In genomic region chr1:183345817-183346195, GRCm38 (mm10) we compare ENCODE assay signal across 8 mouse cellular contexts. TPM values are rescaled to one million over a fixed set of nuclear protein-coding genes. Genes with fewer than 3 reads are reported as not detected.
DNase-seq lines count a peak whose midpoint lies in the region; ATAC-seq and TF ChIP-seq lines count a peak whose summit lies in the region.

No protein-coding gene starts in this region.

- H3K27me3 ChIP-seq in heart, embryonic 14.5 days (ENCODE audit: control insufficient read depth, insufficient read depth, low read length): no peaks in the 10 kb centered on the region
- H3K27me3 ChIP-seq in G1E (ENCODE audit: insufficient read depth, low read length): no peaks in the 10 kb centered on the region
- no peaks in the 10 kb centered on the region for H3K27me3 ChIP-seq in hindbrain, embryonic 10.5 days (ENCODE audit: insufficient read depth, poor library complexity, severe bottlenecking)
- no peaks in the 10 kb centered on the region for H3K27me3 ChIP-seq in midbrain, embryonic 10.5 days (ENCODE audit: low read depth, poor library complexity, severe bottlenecking)

- no peaks in the 10 kb centered on the region for H3K9me3 ChIP-seq in heart, embryonic 14.5 days (ENCODE audit: control insufficient read depth, low read length)
- H3K9me3 ChIP-seq in G1E (replicated peaks): no peaks in the 10 kb centered on the region
- H3K9me3 ChIP-seq in hindbrain, embryonic 10.5 days: no peaks in the 10 kb centered on the region
- H3K9me3 ChIP-seq in midbrain, embryonic 10.5 days (replicated peaks): no peaks in the 10 kb centered on the region

- H3K4me3 ChIP-seq in heart, embryonic 14.5 days (ENCODE audit: control insufficient read depth in 1 of 2, insufficient read depth in 1 of 2, low read depth in 1 of 2, low read length in 2 of 2): peak overlapping the region; percentile 82 to 84
- H3K4me3 ChIP-seq in G1E (ENCODE audit: low read depth, low read length): peak overlapping the region; percentile 98
- H3K4me3 ChIP-seq in hindbrain, embryonic 10.5 days: peak overlapping the region; percentile 98
- peak overlapping the region; percentile 82 for H3K4me3 ChIP-seq in midbrain, embryonic 10.5 days

- peak; percentile 18; the same call in 1 of the 2 replicates for ATAC-seq in heart, embryonic 14.5 days (ENCODE audit: insufficient number of reproducible peaks, insufficient read depth, low FRiP score, low read depth)
- no peak for ATAC-seq in G1E (ENCODE audit: extremely low read depth, insufficient number of reproducible peaks, low FRiP score, poor library complexity, severe bottlenecking)

- TF ChIP-seq CTCF in G1E (IDR thresholded peaks at IDR 0.05; ENCODE audit: low read depth, low read length): no peak

- no peak for DNase-seq in heart, postnatal 25 days (ENCODE audit: low spot score)
- no peak for DNase-seq in G1E (ENCODE audit: low spot score)
- DNase-seq in hindbrain, embryonic 10.5 days (ENCODE audit: low spot score): no peak
- no peak for DNase-seq in midbrain, embryonic 10.5 days (ENCODE audit: low spot score)
- no peak for DNase-seq in T-cell, adult 2 months (ENCODE audit: low spot score)
- DNase-seq in adipocyte (ENCODE audit: low spot score): no peak
- no peak for DNase-seq in layer of hippocampus, adult 18-20 months (ENCODE audit: low spot score in 2 of 2)

- H3K9ac ChIP-seq in heart, embryonic 14.5 days (ENCODE audit: low read length): peak overlapping the region; percentile 87

- H3K4me2 ChIP-seq in heart, embryonic 14.5 days (ENCODE audit: low read length): peak overlapping the region; percentile 75

- H3K27ac ChIP-seq in heart, embryonic 14.5 days (replicated peaks in 1 of 2; ENCODE audit: control insufficient read depth in 1 of 2, insufficient read depth in 1 of 2, low read depth in 2 of 2, low read length in 2 of 2): peak overlapping the region; percentile 53 to 73
- H3K27ac ChIP-seq in hindbrain, embryonic 10.5 days: peak overlapping the region; percentile 90
- peak overlapping the region; percentile 88 for H3K27ac ChIP-seq in midbrain, embryonic 10.5 days (replicated peaks)

- 6% methylated on average over 10 of the region's 10 CpGs for WGBS in heart, embryonic 14.5 days
- 11% methylated on average over 10 of the region's 10 CpGs for WGBS in hindbrain, embryonic 10.5 days
- 11% methylated on average over 10 of the region's 10 CpGs for WGBS in midbrain, embryonic 10.5 days

- H3K36me3 ChIP-seq in heart, embryonic 14.5 days (ENCODE audit: control insufficient read depth, insufficient read depth, low read length): peaks cover 50% of the 10 kb centered on the region
- peaks cover 57% of the 10 kb centered on the region for H3K36me3 ChIP-seq in G1E (replicated peaks)
- H3K36me3 ChIP-seq in hindbrain, embryonic 10.5 days: peaks cover 54% of the 10 kb centered on the region
- peaks cover 46% of the 10 kb centered on the region for H3K36me3 ChIP-seq in midbrain, embryonic 10.5 days

- H3K4me1 ChIP-seq in heart, embryonic 14.5 days (ENCODE audit: control insufficient read depth in 2 of 2, insufficient read depth in 2 of 2, low read length in 2 of 2): peaks cover 0 to 5% of the 10 kb centered on the region in 2 experiments; a peak in 2 of 4 replicates
- peaks cover 39% of the 10 kb centered on the region for H3K4me1 ChIP-seq in G1E (ENCODE audit: insufficient read depth, low read depth, low read length)
- peaks cover 21% of the 10 kb centered on the region for H3K4me1 ChIP-seq in hindbrain, embryonic 10.5 days (replicated peaks)
- peaks cover 17% of the 10 kb centered on the region for H3K4me1 ChIP-seq in midbrain, embryonic 10.5 days

- intact Hi-C loops in heart, postnatal 25 days (cut with DNase I): loop anchor here (1.0 kb wide), 1 partner anchor 21 kb away; no protein-coding TSS in a partner anchor

RNA-seq across cellular contexts. Expression of gene Mia3, which starts 23.5 kb away (rescaled TPM):
- 71.9 and 76.2 TPM in 2 replicates for polyA plus RNA-seq in heart, embryonic 14.5 days (2014; fragmentation: Nextera tagmentation; extraction: Ambion mirVana)
- 100 to 1,000 TPM; 102 to 117 TPM for total RNA-seq in heart, postnatal 25 days (2021)
- 66.7 and 88.9 TPM in 2 replicates for total RNA-seq in G1E (2014; fragmentation: Nextera tagmentation)
- 60.9 and 72.6 TPM in 2 replicates for total RNA-seq in G1E (2017)
- polyA plus RNA-seq in G1E (2012): 21.0 and 23.5 TPM in 2 replicates
- 74.6 and 84.5 TPM in 2 replicates for polyA plus RNA-seq in hindbrain, embryonic 10.5 days (2016; fragmentation: Nextera tagmentation; extraction: Ambion mirVana)
- 83.8 and 95.2 TPM in 2 replicates for polyA plus RNA-seq in midbrain, embryonic 10.5 days (2016; fragmentation: Nextera tagmentation; extraction: Ambion mirVana)
- 100 to 1,000 TPM; 197 to 218 TPM for total RNA-seq in layer of hippocampus, adult 18-20 months (2021)

RNA-seq across cellular contexts. Expression of gene Taf1a, which starts 43.0 kb away (rescaled TPM):
- 15.1 TPM in 2 replicates for polyA plus RNA-seq in heart, embryonic 14.5 days (2014; fragmentation: Nextera tagmentation; extraction: Ambion mirVana)
- total RNA-seq in heart, postnatal 25 days (2021): 10 to 100 TPM; 12.5 to 15.8 TPM
- 10.7 and 13.5 TPM in 2 replicates for total RNA-seq in G1E (2014; fragmentation: Nextera tagmentation)
- 15.1 and 16.4 TPM in 2 replicates for total RNA-seq in G1E (2017)
- 1.2 and 1.4 TPM in 2 replicates for polyA plus RNA-seq in G1E (2012)
- 16.3 and 19.0 TPM in 2 replicates for polyA plus RNA-seq in hindbrain, embryonic 10.5 days (2016; fragmentation: Nextera tagmentation; extraction: Ambion mirVana)
- 19.8 and 24.3 TPM in 2 replicates for polyA plus RNA-seq in midbrain, embryonic 10.5 days (2016; fragmentation: Nextera tagmentation; extraction: Ambion mirVana)
- total RNA-seq in layer of hippocampus, adult 18-20 months (2021): 10 to 100 TPM; 18.2 to 18.9 TPM

RNA-seq across cellular contexts. Expression of gene Brox, which starts 48.7 kb away (rescaled TPM):
- polyA plus RNA-seq in heart, embryonic 14.5 days (2014; fragmentation: Nextera tagmentation; extraction: Ambion mirVana): 45.4 and 50.0 TPM in 2 replicates
- 10 to 100 TPM; 32.8 to 37.8 TPM for total RNA-seq in heart, postnatal 25 days (2021)
- total RNA-seq in G1E (2014; fragmentation: Nextera tagmentation) (57.6 and 81.9 TPM in 2 replicates), G1E (2017) (85.8 and 85.9 TPM in 2 replicates)
- polyA plus RNA-seq in G1E (2012): 2.0 and 5.4 TPM in 2 replicates
- 42.7 and 47.1 TPM in 2 replicates for polyA plus RNA-seq in hindbrain, embryonic 10.5 days (2016; fragmentation: Nextera tagmentation; extraction: Ambion mirVana)
- polyA plus RNA-seq in midbrain, embryonic 10.5 days (2016; fragmentation: Nextera tagmentation; extraction: Ambion mirVana): 40.3 and 50.3 TPM in 2 replicates
- total RNA-seq in layer of hippocampus, adult 18-20 months (2021): 10 to 100 TPM; 49.2 to 50.1 TPM

RNA-seq across cellular contexts. Expression of gene Aida, which starts 49.4 kb away (rescaled TPM):
- polyA plus RNA-seq in heart, embryonic 14.5 days (2014; fragmentation: Nextera tagmentation; extraction: Ambion mirVana): 14.5 and 18.7 TPM in 2 replicates
- total RNA-seq in heart, postnatal 25 days (2021): 10 to 100 TPM; 23.4 to 32.9 TPM
- 29.0 and 53.4 TPM in 2 replicates for total RNA-seq in G1E (2014; fragmentation: Nextera tagmentation)
- 42.8 and 48.2 TPM in 2 replicates for total RNA-seq in G1E (2017)
- polyA plus RNA-seq in G1E (2012): 14.3 and 16.9 TPM in 2 replicates
- polyA plus RNA-seq in hindbrain, embryonic 10.5 days (2016; fragmentation: Nextera tagmentation; extraction: Ambion mirVana): 45.5 and 47.7 TPM in 2 replicates
- polyA plus RNA-seq in midbrain, embryonic 10.5 days (2016; fragmentation: Nextera tagmentation; extraction: Ambion mirVana): 42.3 and 45.1 TPM in 2 replicates
- total RNA-seq in layer of hippocampus, adult 18-20 months (2021): 10 to 100 TPM; 49.8 to 53.9 TPM
